Mouse (Mus musculus): ENCODE measurements around the gene Prg3. TPM values are rescaled to one million over a fixed set of nuclear protein-coding genes. Genes with fewer than 3 reads are reported as not detected.

The Prg3 gene
- polyA plus RNA-seq, 1 experiment from 2014 or later, result not detected

DNA sequence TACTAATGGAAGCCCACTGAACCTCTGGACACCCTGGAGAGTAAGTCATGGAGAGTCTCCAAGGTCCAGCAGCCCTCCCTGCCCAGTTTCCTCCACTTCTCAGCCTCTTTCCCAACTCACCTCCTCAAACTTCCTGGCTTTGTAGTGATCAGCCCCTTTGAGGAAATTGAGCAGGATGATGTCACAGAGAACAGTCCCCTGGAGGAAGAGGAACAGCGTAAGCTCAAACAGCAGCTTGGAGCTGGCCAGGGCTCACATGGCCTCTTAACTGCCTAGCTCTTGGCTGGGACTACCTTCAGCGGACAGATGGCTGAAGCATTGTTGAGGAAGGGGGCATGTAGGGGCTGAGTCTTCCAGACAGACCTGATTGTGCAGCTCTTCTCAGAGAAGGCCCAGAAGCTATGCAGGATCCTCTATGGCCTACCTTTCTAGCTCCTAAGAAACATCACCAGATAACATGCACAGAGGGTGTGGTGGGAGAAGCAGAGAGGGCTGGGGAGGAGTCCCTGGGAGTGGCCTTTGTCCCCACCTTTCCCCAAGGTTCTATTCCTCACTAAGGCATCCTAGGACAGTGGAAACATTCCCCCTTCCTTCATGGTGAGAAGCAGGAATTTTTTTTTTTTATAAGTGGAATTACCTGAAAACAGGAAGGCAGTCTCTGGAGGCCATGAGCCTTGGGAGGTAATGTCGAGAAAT is 11.6 kb downstream of the Prg3 start:
- Histone ChIP-seq H3K9ac (replicated peaks) (no peak overlapping the region), H3K9me3 (replicated peaks) (no peaks in the 10 kb centered on the region), H3K36me3 (no peaks in the 10 kb centered on the region), H3K4me1 (no peaks in the 10 kb centered on the region), H3K4me3 (replicated peaks) (no peak overlapping the region), H3K27ac (replicated peaks) (no peak overlapping the region), H3K27me3 (replicated peaks) (no peaks in the 10 kb centered on the region), H3K4me2 (no peak overlapping the region)
- no peak for ATAC-seq (ENCODE audit: low FRiP score)
- WGBS, result 86% methylated on average over 3 of the region's 3 CpGs

DNA sequence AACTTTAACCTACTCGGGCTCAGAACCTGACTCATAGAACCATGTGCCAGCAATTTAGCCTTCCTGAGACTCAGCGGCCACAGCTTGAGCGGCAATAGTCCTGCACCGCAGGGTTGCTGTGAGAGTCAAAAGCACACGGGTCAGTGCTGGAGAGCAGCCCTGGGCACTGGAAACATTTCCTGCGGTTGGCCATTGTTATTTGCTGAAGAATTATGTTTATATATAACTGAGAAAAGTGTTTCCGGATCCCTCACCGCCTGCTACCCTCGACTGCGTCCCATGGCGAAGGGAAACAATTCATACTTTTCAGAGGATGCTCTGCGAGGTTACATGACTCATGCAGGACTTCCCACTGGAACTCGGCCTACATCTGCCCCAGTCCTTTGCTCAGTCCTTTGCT is 13.5 kb downstream of the Prg3 start:
- Histone ChIP-seq H3K36me3 (no peaks in the 10 kb centered on the region), H3K9me3 (replicated peaks) (no peaks in the 10 kb centered on the region), H3K4me2 (no peak overlapping the region), H3K4me3 (replicated peaks) (no peak overlapping the region), H3K27ac (replicated peaks) (no peak overlapping the region), H3K4me1 (no peaks in the 10 kb centered on the region), H3K9ac (replicated peaks) (no peak overlapping the region), H3K27me3 (replicated peaks) (no peaks in the 10 kb centered on the region)
- WGBS, result 66% methylated on average over 13 of the region's 13 CpGs
- no peak for ATAC-seq (ENCODE audit: low FRiP score)

DNA sequence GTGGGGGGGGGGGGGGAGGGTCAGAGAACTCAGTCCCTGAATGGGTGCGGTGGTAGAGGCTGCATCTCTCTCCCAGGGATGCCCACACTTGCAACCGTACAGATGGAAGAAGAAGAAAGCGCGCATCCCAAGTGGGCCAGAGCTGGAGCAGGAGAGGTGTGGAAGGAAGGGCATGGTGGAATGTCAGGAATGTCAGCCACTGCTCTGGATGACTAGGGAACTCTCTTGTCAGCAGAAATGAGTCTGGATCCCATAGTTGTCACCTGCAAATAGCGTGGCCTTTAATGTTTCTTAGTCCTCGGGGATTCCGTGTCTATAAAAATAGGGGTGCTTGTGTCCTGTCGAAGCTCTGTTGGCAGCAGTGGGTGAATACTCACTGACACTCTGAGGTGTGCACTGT is 14.6 kb downstream of the Prg3 start:
- WGBS, result 88% methylated on average over 8 of the region's 8 CpGs
- Histone ChIP-seq H3K9me3 (replicated peaks) (no peaks in the 10 kb centered on the region), H3K9ac (replicated peaks) (no peak overlapping the region), H3K27me3 (replicated peaks) (no peaks in the 10 kb centered on the region), H3K4me1 (no peaks in the 10 kb centered on the region), H3K4me2 (no peak overlapping the region), H3K27ac (replicated peaks) (no peak overlapping the region), H3K4me3 (replicated peaks) (no peak overlapping the region), H3K36me3 (no peaks in the 10 kb centered on the region)
- no peak for ATAC-seq (ENCODE audit: low FRiP score)

DNA sequence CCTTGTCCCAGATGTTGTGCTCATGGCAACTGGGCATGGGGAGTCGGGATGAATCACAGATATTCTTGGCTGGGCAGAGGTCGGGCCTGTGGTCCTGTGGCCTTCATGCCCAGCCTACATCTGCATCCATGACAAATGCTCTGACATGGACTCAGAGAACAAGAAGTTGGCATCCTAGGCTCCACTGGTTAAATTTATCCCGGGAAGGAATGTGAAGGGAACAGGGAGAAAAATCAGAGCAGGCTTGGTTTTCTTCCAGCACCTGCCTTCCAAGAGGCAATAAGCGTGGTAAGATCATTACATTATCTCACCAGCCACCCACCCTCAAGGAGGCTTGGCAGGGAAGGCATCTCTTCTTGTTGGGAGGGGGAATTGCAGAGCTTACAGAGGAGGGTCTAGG is 16.3 kb downstream of the Prg3 start:
- H3K9ac ChIP-seq (replicated peaks), result no peak overlapping the region
- no peak overlapping the region for H3K4me3 ChIP-seq (replicated peaks)
- H3K27me3 ChIP-seq (replicated peaks), result no peaks in the 10 kb centered on the region
- H3K36me3 ChIP-seq, result no peaks in the 10 kb centered on the region
- ATAC-seq (ENCODE audit: low FRiP score), result no peak
- WGBS, result 89% methylated on average over 4 of the region's 4 CpGs
- no peak overlapping the region for H3K27ac ChIP-seq (replicated peaks)
- H3K4me1 ChIP-seq, result no peaks in the 10 kb centered on the region
- H3K9me3 ChIP-seq (replicated peaks), result no peaks in the 10 kb centered on the region
- H3K4me2 ChIP-seq, result no peak overlapping the region

DNA sequence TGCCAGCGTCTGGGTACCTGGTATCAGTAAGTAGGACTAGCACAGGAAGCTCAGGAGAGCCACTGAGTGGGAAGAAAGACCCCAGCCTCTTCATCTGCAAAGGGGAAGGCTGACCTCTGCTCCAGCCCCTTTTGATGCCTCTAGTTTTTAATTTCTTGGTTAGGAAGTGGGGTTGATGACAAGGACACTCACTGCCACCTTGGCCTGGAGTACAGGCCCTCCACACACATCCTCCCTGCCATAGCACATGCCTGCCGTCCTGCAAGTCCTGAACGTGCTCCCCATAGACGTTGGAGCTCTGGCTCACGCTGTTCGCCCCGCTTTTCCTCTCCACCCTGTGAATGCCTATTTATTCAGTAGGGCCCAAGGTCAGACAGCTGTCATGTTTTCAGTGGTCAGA is 18.6 kb downstream of the Prg3 start:
- Histone ChIP-seq H3K9me3 (replicated peaks) (no peaks in the 10 kb centered on the region), H3K4me1 (no peaks in the 10 kb centered on the region; the same call in 1 of the 2 replicates), H3K27me3 (replicated peaks) (no peaks in the 10 kb centered on the region), H3K4me3 (replicated peaks) (no peak overlapping the region), H3K27ac (replicated peaks) (no peak overlapping the region), H3K9ac (replicated peaks) (no peak overlapping the region), H3K4me2 (no peak overlapping the region), H3K36me3 (no peaks in the 10 kb centered on the region)
- 88% methylated on average over 7 of the region's 7 CpGs for WGBS
- no peak for ATAC-seq (ENCODE audit: low FRiP score)

DNA sequence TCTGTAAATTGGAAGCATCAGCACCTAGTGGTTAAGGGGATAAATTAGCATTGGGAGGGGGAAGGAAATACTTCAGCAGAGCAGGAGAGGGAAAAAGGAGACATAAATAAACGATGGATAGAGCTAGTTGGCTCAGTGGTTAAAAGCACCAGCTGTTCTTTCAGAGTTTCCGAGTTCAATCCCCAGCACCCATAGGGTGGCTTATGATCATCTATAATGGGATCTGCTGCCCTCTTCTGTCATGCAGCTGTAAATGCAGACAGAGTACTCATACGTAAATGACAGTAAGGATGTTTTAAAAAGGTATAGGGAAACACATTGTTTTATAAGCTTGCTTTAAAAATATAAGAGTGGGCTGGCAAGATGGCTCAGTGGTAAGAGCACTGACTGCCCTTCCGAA is 19.7 kb downstream of the Prg3 start:
- 22% methylated on average over 4 of the region's 4 CpGs for WGBS

DNA sequence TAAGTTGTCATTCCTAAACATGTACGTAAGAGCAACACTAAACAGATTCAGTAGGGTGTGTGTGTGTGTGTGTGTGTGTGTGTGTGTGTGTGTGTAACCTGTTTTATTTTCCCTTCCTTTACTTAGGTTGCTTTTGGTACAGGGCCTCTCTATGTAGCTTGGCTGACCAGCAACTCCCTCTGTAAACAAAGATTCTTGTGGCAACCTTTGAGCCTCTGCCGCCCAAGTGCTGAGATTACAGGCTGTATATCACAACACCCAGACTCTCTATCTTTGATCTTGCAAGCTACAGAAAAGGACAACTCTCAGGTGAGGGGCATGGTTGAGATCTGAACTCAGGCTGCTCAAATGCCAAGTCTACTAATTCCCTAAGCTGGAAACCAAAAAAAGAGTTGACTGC is 21.2 kb downstream of the Prg3 start:
- WGBS, result 68% methylated on average over 2 of the region's 2 CpGs
- H3K4me3 ChIP-seq (replicated peaks), result no peak overlapping the region
- no peak for ATAC-seq (ENCODE audit: low FRiP score)

More for the DNA sequence above, 19.7 kb downstream of the Prg3 start:
- no peaks in the 10 kb centered on the region for H3K9me3 ChIP-seq (replicated peaks)
- H3K4me1 ChIP-seq, result no peaks in the 10 kb centered on the region; the same call in 1 of the 2 replicates
- no peak for ATAC-seq (ENCODE audit: low FRiP score)
- H3K9ac ChIP-seq (replicated peaks), result no peak overlapping the region
- no peaks in the 10 kb centered on the region for H3K36me3 ChIP-seq
- no peaks in the 10 kb centered on the region for H3K27me3 ChIP-seq (replicated peaks)
- no peak overlapping the region for H3K4me3 ChIP-seq (replicated peaks)
- no peak overlapping the region for H3K27ac ChIP-seq (replicated peaks)
- H3K4me2 ChIP-seq, result no peak overlapping the region

DNA sequence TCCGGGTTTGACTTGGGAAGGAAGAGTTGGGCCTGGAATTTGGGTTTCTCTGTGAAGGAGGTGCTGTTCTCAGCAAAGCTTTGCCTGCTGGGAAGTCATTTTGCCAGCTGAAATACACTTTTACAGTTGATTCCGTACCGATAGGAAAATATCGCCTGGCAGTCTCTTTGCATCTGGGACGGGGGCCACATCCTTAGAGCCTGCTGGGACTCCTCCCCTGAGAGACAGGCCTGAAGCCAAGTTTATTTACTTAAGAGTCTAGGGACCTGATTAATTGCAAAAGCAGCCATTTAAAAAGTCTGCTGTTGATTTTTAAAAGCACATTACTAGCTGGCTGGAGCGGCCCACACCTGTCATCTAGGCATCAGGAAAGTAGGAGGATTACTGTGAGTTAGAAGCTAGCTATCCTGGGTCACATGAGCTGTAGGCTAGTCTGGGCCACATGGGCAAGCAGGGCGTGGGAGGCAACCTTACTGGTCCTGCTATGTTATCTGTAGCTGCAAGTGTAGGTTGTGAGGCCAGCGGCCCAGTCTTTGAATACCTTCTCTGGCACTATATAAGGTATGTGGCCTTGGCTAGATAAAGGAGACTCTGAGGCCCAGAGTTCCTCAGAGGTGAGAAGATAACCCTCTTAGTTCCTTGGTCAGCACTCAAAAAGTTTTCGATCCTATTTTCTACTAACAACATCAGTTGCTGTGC is 24.0 kb downstream of the Prg3 start:
- Histone ChIP-seq H3K4me3 (replicated peaks) (no peak overlapping the region), H3K9me3 (replicated peaks) (no peaks in the 10 kb centered on the region), H3K4me2 (no peak overlapping the region), H3K4me1 (no peaks in the 10 kb centered on the region; the same call in 1 of the 2 replicates), H3K27me3 (replicated peaks) (no peaks in the 10 kb centered on the region), H3K27ac (replicated peaks) (no peak overlapping the region), H3K9ac (replicated peaks) (no peak overlapping the region), H3K36me3 (no peaks in the 10 kb centered on the region)
- 67% methylated on average over 9 of the region's 9 CpGs for WGBS
- no peak for ATAC-seq (ENCODE audit: low FRiP score)

More for the DNA sequence above, 21.2 kb downstream of the Prg3 start:
- Histone ChIP-seq H3K9ac (replicated peaks) (no peak overlapping the region), H3K9me3 (replicated peaks) (no peaks in the 10 kb centered on the region), H3K27me3 (replicated peaks) (no peaks in the 10 kb centered on the region), H3K4me1 (no peaks in the 10 kb centered on the region; the same call in 1 of the 2 replicates), H3K4me2 (no peak overlapping the region), H3K27ac (replicated peaks) (no peak overlapping the region), H3K36me3 (no peaks in the 10 kb centered on the region)

DNA sequence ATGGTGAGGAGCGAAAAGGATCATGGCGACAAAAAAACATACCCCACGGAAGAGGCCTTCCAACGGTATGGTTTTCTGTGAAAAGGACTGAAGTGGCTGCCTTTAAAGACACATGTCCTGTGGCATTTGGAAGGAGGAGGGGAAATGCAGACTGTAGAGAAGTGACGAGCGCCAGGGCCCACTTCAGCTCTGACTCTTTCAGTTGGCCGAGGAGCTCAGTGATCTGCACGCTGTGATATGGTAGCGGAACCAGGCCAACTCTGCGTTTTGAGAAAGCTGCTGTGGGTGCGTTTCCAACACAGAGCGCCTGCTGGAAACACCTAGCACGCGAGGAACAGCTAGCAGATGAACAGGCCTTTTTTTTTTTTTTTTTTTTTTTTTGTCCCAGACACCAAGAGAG is 24.7 kb downstream of the Prg3 start:
- H3K4me3 ChIP-seq (replicated peaks), result no peak overlapping the region
- no peak for ATAC-seq (ENCODE audit: low FRiP score)
- 91% methylated on average over 14 of the region's 14 CpGs for WGBS
- no peaks in the 10 kb centered on the region for H3K9me3 ChIP-seq (replicated peaks)
- H3K9ac ChIP-seq (replicated peaks), result no peak overlapping the region
- H3K4me1 ChIP-seq, result no peaks in the 10 kb centered on the region; the same call in 1 of the 2 replicates
- H3K4me2 ChIP-seq, result no peak overlapping the region
- no peak overlapping the region for H3K27ac ChIP-seq (replicated peaks)
- H3K27me3 ChIP-seq (replicated peaks), result no peaks in the 10 kb centered on the region
- no peaks in the 10 kb centered on the region for H3K36me3 ChIP-seq

DNA sequence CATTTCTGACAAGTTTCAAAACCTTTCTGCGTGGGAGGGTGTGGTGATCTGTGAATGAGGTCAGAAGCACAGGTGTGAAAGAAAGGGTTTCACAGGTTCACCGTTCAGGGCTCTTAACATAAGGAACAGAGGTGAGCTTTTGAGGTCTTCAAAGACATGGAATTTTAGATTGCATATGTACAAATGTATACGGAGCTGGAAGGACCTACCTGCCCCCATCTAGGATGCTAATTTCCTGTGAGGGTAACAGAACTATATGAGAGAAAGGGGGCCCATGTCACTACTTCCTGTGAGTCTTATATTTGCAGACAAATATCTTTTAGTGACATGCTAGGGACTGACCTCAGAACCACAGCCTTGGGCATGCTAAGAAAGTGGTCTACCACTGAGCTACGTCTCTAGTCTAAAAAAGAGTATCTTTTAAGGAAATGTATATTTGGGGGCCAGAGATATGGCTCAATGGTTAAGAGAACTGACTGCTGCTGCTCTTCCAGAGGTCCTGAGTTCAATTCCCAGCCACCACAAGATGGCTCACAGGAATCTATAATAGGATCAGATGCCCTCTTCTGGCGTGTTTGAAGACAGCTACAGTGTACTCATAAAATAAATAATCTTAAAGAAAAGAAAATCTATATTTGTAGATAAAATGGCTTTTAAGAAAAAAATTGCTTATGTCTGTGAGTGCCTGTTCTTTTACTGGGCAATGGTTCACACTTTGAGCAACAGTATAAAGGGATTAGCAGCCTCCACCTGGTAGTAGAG is 26.0 kb downstream of the Prg3 start:
- WGBS, result 83% methylated on average over 5 of the region's 5 CpGs
- Histone ChIP-seq H3K27me3 (replicated peaks) (no peaks in the 10 kb centered on the region), H3K36me3 (no peaks in the 10 kb centered on the region), H3K4me2 (no peak overlapping the region), H3K4me3 (replicated peaks) (no peak overlapping the region), H3K27ac (replicated peaks) (no peak overlapping the region), H3K9me3 (replicated peaks) (no peaks in the 10 kb centered on the region), H3K9ac (replicated peaks) (no peak overlapping the region), H3K4me1 (no peaks in the 10 kb centered on the region; the same call in 1 of the 2 replicates)
- ATAC-seq (ENCODE audit: low FRiP score), result no peak

DNA sequence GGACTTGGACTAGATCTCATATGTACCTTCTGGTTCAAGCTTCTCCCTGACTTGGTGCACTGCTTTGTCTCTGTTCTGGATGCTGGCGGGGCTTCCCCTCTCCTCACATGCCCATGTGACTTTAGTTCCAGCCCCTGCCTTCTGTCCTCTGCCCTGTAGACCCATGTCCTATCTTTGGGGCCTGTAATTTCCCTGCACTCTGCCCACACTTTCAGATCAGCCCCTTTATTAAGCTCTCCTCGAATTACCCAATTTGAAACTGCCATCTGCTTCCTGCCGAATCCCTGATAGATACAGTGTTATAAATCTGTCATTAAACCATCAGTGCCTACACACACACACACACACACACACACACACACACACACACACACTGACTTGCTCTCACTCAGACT is 26.6 kb downstream of the Prg3 start:
- 27% methylated on average over 3 of the region's 3 CpGs for WGBS
- Histone ChIP-seq H3K4me3 (replicated peaks) (no peak overlapping the region), H3K4me1 (no peaks in the 10 kb centered on the region; the same call in 1 of the 2 replicates), H3K36me3 (no peaks in the 10 kb centered on the region), H3K27me3 (replicated peaks) (no peaks in the 10 kb centered on the region), H3K4me2 (no peak overlapping the region), H3K9ac (replicated peaks) (no peak overlapping the region), H3K9me3 (replicated peaks) (no peaks in the 10 kb centered on the region), H3K27ac (replicated peaks) (no peak overlapping the region)
- ATAC-seq (ENCODE audit: low FRiP score), result no peak

DNA sequence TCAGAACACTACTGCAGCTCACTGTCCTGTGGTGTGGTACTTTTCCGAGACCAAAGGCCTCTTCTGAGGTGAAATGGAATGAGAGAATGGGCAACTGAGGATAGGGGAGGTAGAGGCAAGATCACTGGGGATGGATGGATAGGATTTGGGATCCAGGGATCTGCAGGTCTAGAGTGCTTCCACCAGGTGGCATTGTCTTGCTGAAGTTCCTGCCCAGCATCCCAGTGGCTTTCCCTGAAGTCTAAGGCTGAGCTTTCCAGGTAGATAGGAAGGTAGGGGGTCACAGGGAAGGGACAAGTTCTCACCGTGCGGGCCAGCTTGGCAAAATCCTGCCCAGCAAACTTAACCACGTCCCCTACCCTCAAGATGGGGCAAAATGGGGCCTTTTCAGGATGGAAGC is 34.0 kb downstream of the Prg3 start:
- ATAC-seq (ENCODE audit: low FRiP score), result no peak
- H3K4me1 ChIP-seq, result no peaks in the 10 kb centered on the region
- H3K4me2 ChIP-seq, result no peak overlapping the region
- no peak overlapping the region for H3K4me3 ChIP-seq (replicated peaks)
- H3K27ac ChIP-seq (replicated peaks), result no peak overlapping the region
- no peaks in the 10 kb centered on the region for H3K36me3 ChIP-seq
- no peaks in the 10 kb centered on the region for H3K9me3 ChIP-seq (replicated peaks)
- no peak overlapping the region for H3K9ac ChIP-seq (replicated peaks)
- WGBS, result 20% methylated on average over 4 of the region's 4 CpGs
- H3K27me3 ChIP-seq (replicated peaks), result no peaks in the 10 kb centered on the region
